Mouse (Mus musculus) erythroblast, adult 5-6 weeks (primary cell): ENCODE measurements around the gene Fcho2. TPM values are rescaled to one million over a fixed set of nuclear protein-coding genes. Genes with fewer than 3 reads are reported as not detected.
A peak's percentile ranks its signal among the peaks of the same experiment; 100 is the strongest.

Experiments used
- ATAC-seq: replicated peaks from 2 replicates; pipeline ENCODE4 v1.8.0; 2016; ENCODE audit warnings: moderate number of reproducible peaks, mild to moderate bottlenecking, moderate TSS enrichment, inconsistent platforms; ENCODE audit not compliant: poor library complexity, low FRiP score, severe bottlenecking
- total RNA-seq, 2 experiments: library from RNA; stranded (forward) in 1 of 2; stranded (reverse) in 1 of 2; fragments of 150-400 nt in 1 of 2; fragments of 200-764, 138-1000 nt in 1 of 2; gene quantifications; 2 replicates each; pipeline versions ENCODE4 v1.2.3 to v1.2.4; 2015 to 2017; ENCODE audit warnings: low replicate concordance in 2 of 2

Fcho2 gene
- total RNA-seq, 2 experiments from 2014 or later = 476 to 565 TPM

DNA sequence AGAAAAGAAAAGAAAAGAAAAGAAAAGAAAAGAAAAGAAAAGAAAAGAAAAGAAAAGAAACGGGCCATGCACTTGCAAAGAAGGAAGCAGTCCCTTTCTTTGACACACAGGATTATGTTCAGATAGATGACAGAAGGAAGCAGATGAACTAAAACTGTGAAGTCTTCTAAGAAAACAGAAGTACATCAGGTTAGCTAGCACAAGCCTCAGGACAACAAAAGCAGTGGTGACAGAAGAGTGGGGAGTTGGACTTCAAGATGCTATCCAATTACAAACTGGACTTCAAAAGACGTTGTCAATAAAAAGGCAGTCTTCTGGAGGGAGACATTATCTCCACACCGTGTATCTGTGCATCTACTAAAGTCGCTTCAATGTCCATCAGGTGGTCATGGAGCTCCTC, 3.0 kb downstream of the Fcho2 start:
- ATAC-seq = no peak

DNA sequence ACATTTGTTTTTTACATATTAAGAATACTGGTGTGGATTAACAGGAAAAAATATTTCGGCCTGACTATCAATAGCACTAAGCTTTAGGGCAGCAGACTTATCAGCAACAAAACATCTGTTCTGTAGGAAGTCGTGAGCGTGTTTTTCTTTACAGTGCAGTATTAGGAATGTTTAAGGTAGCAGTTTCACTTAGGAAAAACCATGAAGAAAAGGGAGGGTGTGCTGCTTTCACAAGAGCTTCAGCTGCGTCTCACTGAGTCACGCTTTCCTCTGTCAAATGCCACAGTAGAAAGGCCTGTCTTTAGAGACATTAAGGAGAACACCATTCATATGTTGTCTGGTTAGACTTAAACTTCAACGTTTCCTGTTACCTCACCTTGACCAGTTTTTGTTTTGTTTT, 5.1 kb downstream of the Fcho2 start:
- ATAC-seq = peak; percentile 82

DNA sequence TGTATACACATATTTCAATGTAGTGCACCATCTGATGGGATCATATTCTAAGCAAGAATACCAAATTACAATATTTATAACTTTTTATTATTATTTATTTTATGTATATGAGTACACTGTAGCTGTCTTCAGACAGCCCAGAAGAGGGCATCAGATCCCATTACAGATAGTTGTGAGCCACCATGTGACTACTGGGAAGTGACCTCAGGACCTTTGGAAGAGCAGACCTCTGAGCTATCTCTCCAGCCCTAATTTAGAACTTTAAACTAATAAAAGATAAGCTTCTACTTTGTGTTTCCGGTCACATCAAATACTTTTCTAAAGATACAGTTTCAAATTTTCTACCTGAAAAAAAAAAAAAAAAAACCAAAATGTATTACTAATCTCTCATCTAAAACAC, 6.2 kb downstream of the Fcho2 start:
- no peak for ATAC-seq

DNA sequence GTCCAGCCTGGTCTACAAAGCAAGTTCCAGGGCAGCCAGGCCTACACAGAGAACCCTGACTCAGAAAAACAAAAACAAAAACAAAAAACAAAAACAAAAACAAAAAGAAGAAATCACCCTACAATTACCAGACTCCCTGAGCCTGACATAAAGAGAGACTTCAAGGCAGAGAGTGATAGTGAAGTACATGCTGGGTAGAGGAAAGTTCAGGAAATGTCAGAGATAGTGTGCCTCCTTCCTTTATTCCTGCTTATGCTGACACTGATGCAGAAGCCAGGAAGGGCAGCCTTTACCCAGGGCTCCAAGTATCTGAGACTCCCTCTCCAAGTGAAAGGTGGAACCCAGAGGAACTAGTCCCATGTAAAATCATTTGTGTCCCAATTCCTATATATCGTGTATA, 10.8 kb downstream of the Fcho2 start:
- no peak for ATAC-seq

DNA sequence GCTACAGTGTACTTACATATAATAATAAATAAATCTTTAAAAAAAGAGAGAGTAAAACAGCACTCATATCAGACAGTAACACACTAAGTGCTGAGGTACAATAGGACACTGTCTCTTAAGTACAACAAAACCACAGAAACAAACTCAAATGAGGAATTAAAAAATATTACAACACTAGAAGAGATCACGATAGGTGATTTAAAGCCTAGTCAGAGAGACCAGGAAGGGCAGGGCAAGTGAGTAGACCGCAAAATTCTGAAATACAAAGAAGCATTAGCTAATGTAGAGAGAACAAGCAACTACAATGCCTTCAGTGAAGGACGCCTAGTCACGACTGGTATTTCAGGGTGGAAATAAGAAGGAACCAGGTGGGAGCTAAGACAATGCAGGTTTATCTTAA, 11.6 kb downstream of the Fcho2 start:
- ATAC-seq = no peak

DNA sequence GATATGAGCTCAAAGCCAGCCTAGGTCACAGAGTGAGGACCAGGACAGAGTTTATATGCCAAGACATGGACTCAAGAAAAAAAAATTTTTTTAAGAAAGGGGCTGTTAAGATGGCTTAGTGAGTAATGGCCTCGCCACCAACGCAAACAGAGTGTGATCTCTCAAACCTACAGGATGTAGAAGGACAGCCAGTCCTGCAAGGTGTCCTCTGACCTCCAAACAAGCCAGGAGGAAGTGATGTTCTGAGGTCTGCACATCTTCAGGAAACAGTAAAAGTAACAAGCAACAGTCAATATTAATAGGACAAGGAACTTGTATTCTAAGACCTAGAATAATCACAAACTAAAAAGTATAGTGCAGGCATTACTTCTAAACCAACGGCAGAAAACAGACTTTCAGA, 12.3 kb downstream of the Fcho2 start:
- no peak for ATAC-seq

DNA sequence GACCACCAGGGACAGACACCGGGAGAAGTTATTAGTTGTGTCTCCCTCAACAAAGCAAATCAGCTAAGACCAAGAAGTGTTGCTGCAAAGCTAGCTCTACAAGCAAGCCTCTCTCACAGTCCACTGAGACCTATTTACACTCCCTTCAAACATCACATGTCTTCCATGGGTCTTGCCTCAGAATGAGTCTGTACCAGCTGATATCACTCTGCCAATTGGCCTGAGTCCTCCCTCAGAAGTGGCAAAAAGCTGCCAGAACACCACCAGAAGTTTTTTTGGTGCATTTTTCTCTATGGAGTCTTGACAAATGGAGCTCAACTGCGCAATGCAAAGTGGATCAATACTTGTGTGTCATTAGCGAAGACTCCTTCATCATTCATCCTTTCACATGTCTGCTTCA, 19.7 kb downstream of the Fcho2 start:
- no peak for ATAC-seq

DNA sequence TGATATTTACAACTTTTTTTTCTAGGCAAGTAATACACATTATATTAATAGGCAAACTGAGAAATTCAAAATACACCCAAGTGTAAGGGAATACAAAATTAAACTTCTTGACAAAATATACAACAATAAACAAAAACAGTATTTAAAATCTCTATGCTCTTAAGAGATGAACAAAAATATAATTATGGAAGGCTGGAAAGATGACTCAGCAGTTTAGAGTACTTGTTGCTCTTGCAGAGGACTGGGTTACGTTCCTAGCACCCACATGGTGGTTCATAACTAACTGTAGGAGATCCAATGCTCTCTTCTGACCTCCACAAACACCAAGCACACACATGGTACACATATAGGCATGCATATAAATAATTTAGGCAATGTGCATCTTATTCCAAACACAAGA, 22.4 kb downstream of the Fcho2 start:
- ATAC-seq = no peak

DNA sequence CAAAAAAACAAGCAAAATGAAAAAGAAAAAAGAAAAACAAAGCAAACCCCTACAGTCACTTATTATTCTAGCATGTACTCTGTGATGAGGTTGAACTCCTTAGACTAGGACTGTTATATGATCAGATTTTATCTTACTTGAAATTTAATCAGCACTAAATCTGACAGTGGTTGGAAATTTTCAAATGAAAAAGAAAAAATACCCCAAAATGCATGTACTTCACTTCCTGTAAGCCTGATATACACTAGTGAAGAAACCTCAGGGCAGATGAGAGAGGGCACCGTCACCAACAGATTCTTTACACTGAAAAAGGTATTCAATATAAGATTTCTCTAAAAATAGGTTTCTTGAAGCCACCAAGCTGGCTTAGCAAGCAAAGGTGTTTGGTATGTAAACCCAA, 23.6 kb downstream of the Fcho2 start:
- no peak for ATAC-seq

DNA sequence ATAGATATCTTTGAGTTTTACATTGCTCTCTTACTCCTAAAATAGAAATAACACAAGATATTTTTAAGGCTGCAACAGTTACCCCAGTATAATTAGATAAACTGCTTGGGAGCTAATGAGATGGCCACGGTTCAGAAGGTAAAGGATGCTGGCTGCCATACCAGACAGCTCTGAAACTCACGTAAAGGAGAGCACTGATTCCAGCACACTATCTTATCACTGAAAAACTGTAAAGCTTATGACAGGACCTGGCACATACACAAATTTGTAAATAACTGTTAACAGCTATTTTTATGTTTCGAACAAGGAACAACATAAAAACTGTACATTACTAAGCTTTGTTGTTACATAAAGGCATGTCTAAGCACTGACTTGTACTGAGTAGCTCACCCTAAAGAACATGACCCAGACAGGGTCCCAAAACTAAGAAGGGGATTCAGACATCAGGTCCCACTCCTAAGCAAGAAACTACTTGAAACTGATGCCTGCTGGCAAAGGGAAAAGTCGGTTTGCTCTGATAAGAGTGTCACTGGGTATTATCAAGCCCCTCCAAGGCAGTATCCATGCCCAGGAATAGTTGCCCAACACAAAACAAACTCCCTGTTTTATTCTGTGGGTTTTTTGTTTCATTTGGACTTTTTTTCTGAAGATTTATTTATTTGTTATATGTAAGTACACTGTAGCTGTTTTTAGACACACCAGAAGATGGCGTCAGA, 28.1 kb downstream of the Fcho2 start:
- ATAC-seq = no peak

DNA sequence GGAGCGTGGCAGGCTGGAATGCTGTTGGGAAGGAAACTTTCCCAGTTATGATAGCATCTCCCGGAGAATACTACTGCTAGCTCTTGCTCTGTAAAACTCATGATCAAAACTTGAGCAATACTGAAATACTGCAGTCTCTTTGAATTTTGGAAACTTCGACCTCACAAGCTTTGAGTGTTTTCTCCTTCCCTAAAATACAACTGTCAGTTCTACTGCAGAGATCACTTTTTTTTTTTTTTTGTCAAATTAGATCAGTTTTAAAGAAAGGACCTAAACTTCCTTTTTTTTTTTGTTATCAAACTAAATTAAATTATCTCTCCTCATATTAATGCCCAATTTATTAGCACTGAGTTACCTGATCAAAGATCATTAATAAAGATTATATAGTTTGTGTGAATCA, 37.3 kb downstream of the Fcho2 start:
- no peak for ATAC-seq

DNA sequence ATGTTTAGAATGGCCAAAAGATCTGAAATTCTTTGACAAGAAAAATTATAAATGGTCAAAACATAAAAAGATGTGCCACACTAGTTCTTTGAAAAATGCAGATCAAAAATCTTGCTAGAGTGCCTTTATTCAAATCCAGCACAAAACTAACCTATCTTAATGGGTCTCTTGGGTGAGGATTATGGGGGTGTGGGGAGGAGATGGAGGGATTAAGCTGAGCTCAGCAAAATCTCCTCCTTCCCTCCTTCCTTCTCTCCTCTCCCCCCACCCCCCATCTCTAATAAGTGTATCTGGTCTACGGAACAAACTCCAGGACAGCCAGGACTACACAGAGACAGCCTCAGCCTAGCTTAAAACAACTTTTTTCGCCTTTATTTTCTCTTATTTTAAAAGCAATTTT, 43.8 kb downstream of the Fcho2 start:
- ATAC-seq = no peak

DNA sequence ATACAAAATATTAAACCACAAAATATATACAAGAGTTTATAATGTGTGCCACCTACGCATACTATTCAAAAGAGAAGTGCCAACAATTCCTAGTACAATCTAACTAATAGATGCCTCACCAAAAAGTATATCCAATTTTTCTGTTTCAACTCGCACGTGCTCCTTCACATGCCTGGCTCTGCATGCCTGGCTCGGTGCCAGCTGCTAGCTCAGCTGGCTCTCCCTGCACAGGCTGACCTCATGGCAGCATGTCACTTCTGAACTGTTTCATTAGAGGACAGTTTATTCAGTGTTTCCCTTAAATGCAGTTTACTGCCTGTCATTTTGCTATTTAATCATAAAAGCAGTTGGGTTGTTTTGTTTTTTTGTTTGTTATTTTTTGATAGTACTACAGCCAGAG, 46.9 kb downstream of the Fcho2 start:
- ATAC-seq = peak; percentile 62; the same call in 1 of the 2 replicates

DNA sequence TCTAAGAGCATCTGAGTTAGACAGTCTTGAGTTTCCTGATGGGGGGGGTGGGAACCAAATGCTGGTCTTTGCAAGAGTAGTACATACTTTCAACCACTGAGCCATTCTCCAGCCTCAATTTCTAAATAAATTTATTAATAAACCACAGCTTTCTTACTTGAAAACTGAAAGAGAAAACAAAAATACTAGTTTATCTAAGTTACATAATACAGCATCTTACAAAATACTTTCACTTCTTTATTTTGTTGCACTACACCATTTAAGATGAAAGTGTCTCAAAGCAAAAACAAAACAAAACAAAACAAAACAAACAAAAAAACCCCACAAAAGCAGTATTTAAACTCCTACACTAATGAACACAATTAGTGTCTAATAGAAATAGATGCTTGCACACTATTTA, 53.5 kb downstream of the Fcho2 start:
- ATAC-seq = no peak

DNA sequence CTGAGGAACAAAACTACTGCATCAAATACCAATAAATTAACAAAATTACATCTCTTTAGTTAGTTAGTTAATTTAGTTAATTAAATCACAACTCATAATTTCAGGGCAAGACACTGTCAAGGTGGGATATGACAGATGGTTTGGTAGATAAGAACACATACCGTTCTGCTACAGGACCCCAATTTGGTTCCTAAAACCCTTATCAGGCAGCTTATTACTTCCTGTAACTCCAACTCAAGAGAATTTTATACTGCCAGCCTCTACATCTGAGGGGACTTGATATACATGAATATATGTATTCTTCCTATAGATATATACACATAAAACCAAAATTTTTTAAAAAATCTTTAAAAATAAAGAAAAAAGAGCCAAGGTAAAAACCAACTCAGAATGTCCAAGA, 59.4 kb downstream of the Fcho2 start:
- ATAC-seq = no peak

DNA sequence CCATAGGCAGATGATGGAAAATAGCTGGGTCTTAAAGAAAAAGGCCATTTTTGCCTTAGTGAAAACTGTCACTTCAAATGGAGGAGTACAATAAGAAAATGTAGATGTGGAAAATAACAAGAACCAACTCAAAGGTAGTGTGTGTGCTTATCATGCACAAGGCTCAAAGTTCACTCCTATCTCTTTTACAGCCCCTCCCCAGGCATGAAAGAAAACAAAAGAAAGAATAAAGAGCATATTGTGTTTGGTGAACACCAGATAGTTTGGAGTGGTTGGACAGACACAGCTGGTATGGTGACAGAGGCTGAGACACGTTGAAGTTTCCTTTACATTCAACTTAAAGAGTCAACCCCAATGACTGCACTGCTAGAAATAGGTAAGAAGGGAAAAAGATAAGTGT, 70.6 kb downstream of the Fcho2 start:
- no peak for ATAC-seq

DNA sequence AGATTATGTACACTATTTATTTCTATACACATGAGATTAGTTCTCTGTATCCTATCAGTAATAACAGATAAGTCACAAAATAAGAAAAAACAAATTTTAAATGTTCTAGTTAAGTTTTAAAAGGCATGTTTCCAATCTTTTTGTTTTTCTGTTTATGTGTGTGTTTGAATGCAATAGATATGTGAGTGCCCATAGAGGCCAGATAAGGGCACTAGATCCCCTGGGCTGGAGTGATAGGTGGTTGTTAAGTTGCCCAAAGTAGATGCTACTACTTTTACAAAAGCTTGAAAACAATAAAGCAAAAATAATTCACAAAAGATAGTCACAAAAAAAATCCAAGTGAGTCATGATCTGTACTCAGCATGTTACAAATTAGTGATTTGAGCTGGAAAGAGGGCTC, 71.4 kb downstream of the Fcho2 start:
- ATAC-seq = no peak

DNA sequence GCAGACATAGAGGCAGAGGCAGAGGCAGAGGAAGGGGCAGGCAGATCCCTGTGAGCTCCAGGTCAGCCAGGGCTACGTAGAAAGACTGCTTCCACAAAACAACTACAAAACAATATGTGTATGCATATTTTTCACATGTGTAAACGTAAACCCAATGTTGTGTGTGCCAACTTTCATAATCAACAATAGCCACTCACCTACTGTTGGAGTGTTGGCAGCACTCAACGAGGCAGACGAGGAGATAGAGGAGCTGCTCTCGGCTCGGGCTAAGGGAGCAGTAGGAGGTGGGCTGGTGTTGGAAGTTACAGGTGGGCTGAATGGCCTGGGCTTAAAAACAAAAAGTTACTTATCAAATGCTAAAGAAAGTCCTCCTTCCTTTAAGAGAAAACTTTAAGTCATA, 72.0 kb downstream of the Fcho2 start:
- ATAC-seq = no peak

DNA sequence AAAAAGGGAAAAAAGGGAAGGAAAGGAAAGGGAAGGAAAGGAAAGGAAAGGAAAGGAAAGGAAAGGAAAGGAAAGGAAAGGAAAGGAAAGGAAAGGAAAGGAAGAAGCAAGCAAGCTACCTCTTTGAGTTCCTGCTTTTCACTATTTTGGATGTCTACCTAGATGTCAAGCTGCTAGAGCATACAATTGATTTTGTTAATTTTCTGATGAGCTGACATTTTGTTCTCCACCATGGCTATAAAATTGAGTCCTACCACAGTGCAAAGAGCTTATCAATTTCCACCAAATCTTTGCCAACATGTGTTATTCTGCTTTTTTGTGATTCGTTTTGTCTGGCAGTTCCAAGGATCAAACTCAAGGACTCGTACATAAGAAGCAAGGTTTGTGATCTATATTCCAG, 77.0 kb downstream of the Fcho2 start:
- ATAC-seq = 0 out of 2 replicates have a peak, but pooled peaks have one; percentile 21

DNA sequence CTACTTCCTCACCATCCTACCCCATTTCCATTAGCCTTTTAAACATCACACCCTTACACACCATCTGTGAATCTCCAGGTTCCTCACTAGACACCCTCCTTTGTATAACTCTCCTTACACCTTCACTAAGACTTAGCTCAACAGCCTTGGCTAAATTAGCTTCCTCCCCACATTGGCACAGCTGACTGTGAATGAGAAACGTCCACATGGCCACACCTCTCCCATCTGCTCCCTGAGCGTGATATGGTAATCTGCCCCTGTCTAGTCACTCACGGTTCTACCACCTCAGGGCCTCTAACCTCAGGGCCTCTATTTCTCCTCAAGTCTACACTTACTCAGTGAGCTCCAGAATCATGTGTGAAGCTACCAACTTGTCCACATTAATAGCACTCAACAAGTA, 82.0 kb downstream of the Fcho2 start:
- no peak for ATAC-seq

DNA sequence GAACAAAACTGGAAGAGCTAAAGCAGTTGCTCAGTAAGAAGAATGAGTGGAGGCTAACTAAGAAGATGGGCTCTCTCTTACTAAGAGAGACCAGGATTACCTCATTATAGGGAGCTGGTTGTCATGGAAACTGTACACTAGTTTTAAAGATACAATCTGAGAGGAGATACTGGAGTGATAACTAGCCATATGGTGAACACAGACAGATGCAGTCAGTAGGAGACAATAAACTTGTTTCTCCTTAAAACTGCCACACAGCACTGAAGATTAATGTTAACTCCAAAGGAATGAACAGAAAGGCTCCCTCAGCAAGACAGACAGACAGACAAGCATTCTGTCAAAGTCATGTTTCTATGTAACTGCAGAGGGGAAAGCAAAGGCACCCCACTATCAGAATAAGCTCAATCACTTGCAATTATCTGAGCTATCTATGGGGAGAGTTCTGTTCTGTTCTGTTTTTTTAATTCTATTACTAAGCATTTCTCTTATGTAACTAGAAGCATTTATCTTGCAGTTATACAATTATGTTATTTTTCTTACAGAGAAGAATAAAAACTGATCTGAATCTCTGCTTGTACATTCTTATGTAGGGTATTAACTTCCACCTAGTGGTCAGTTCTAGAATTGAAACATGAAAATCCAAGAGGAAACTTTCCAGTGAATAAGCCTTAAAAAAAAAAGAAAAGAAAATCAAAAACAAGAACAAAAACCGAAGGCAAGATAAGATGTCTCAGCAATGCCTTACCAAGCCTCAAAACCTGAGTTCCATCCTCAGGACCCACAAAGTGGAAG, 85.8 kb downstream of the Fcho2 start:
- ATAC-seq = no peak

DNA sequence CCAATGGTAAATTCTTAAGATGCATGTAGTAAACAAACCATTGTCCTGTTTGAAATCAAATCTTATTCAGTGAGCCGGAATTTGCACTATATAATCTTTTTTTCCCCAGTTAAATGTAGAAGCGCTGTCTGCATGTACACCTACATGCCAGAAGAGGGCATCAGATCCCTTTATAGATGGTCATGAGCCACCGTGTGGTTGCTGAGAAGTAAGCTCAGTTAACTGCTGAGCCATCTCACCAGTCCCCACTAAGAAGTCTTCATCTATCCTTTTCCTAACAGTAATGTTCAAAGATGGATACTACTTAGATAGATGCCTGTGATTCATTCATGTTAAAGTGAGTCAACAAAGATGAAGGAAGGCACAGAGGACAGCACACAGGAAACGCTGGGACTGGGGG, 88.8 kb downstream of the Fcho2 start:
- ATAC-seq = peak; percentile 54; the same call in 1 of the 2 replicates
